Mouse (Mus musculus) testis, adult 2 months (tissue): ENCODE results near the gene Tulp4.

Source experiments
- CTCF ChIP-seq: fragments of 200-500 bp; IDR thresholded peaks from 2 replicates; pipeline ENCODE4 v1.5.1; 2012; ENCODE audit warnings: low read depth, mild to moderate bottlenecking, inconsistent platforms, low read length, moderate library complexity; ENCODE audit not compliant: control insufficient read depth, insufficient read depth, insufficient replicate concordance
- POLR2A ChIP-seq: fragments of 200-500 bp; IDR thresholded peaks from 2 replicates; pipeline ENCODE4 v1.6.1; 2012; ENCODE audit warnings: low read depth, mild to moderate bottlenecking, inconsistent platforms, low read length, moderate library complexity; ENCODE audit not compliant: control insufficient read depth

- TF ChIP-seq CTCF (no peak), POLR2A (no peak)
Observed at GRCm38 (mm10) chr17:6203795-6204194, 97.6 kb downstream of the Tulp4 start.
